Mouse (Mus musculus) adrenal gland, adult 18-20 months (tissue): ENCODE data around the gene Slc25a33. TPM values are rescaled to one million over a fixed set of nuclear protein-coding genes. Genes with fewer than 3 reads are reported as not detected.

Experiments
- DNase-seq, 2 experiments: peaks; one replicate each; pipeline ENCODE4 v3.0.0; 2021 to 2022; ENCODE audit warnings: low spot score in 2 of 2
- total RNA-seq, 2 experiments: library from RNA; stranded (reverse); gene quantifications; 1 replicate in 1 of 2; 2 replicates in 1 of 2; pipeline ENCODE4 v1.2.3; 2021

Slc25a33 gene
- total RNA-seq, 2 experiments from 2014 or later, result 16.3 to 24.3 TPM

GRCm38 (mm10) chr4:149796567-149797219 is 22.6 kb upstream of the Slc25a33 start:
- DNase-seq, result no peak

GRCm38 (mm10) chr4:149794966-149795477 is 20.9 kb upstream of the Slc25a33 start:
- no peak for DNase-seq

- DNase-seq, result no peak
These were observed 19.9 kb upstream of the Slc25a33 start for GRCm38 (mm10) chr4:149794010-149794338.

GRCm38 (mm10) chr4:149793156-149794009 is 19.3 kb upstream of the Slc25a33 start:
- DNase-seq, result peak; percentile 56 to 57

- no peak for DNase-seq
These were observed 18.2 kb upstream of the Slc25a33 start for GRCm38 (mm10) chr4:149792159-149792800.

GRCm38 (mm10) chr4:149791470-149791869 is 17.4 kb upstream of the Slc25a33 start:
- DNase-seq, result no peak

- DNase-seq, result no peak
These were observed 16.9 kb upstream of the Slc25a33 start for GRCm38 (mm10) chr4:149790969-149791368.

GRCm38 (mm10) chr4:149790546-149790945 is 16.5 kb upstream of the Slc25a33 start:
- no peak for DNase-seq

- no peak for DNase-seq
These were observed 15.5 kb upstream of the Slc25a33 start for GRCm38 (mm10) chr4:149789421-149790194.

GRCm38 (mm10) chr4:149784901-149785300 is 10.8 kb upstream of the Slc25a33 start:
- DNase-seq, result no peak

- DNase-seq, result no peak
These were observed 10.3 kb upstream of the Slc25a33 start for GRCm38 (mm10) chr4:149784371-149784770.

- DNase-seq, result no peak
These were observed 8.9 kb upstream of the Slc25a33 start for GRCm38 (mm10) chr4:149782975-149783374.

GRCm38 (mm10) chr4:149780565-149781356 is 6.7 kb upstream of the Slc25a33 start:
- DNase-seq, result no peak

GRCm38 (mm10) chr4:149779966-149780365 is 5.9 kb upstream of the Slc25a33 start:
- DNase-seq, result no peak

GRCm38 (mm10) chr4:149777126-149777525 is 3.0 kb upstream of the Slc25a33 start:
- DNase-seq, result peak in 1 of 2 experiments; percentile 57

- peak in 1 of 2 experiments; percentile 36 for DNase-seq
These were observed 1.8 kb upstream of the Slc25a33 start for GRCm38 (mm10) chr4:149775760-149776362.

- DNase-seq, result peak in 1 of 2 experiments; percentile 45
These were observed 1.3 kb upstream of the Slc25a33 start for GRCm38 (mm10) chr4:149775330-149775729.

GRCm38 (mm10) chr4:149773408-149774093 is 526 bp downstream of the Slc25a33 start:
- DNase-seq, result peak; percentile 59 to 66

GRCm38 (mm10) chr4:149772394-149772793 is 1.7 kb downstream of the Slc25a33 start:
- DNase-seq, result no peak
